Mouse (Mus musculus): ENCODE results near the gene Vmn1r43. TPM values are rescaled to one million over a fixed set of nuclear protein-coding genes. Genes with fewer than 3 reads are reported as not detected.

Gene Vmn1r43
- polyA plus RNA-seq, 1 experiment from 2014 or later: 0.01 TPM

DNA sequence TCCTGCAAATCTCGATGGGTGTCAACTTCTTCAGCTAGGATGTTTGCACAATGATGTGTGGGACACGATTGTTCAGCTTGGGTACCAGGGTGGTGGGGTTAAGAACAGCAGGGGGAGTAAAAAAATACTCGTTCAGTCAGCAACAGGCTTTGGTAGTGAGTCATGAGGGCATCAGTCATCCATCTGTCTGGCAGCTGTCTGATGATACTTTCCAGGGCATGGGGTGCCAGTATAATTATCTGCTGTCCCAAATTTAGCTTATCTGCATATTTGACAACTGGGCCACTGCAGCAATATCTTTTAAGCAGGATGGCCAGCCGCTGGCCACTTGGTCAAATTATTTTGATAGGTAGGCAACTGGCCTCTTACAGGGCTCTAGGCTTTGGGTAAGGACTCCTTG, 12.4 kb downstream of the Vmn1r43 start:
- Histone ChIP-seq H3K27me3 (replicated peaks; ENCODE audit: control insufficient read depth, insufficient read depth, low read length) (no peaks in the 10 kb centered on the region), H3K36me3 (ENCODE audit: control insufficient read depth, insufficient read depth) (no peaks in the 10 kb centered on the region), H3K9me3 (ENCODE audit: control insufficient read depth) (0 out of 2 replicates have a peak, but pooled peaks cover 7% of the 10 kb centered on the region), H3K4me1 (replicated peaks; ENCODE audit: control insufficient read depth, insufficient read depth, low read length) (no peaks in the 10 kb centered on the region), H3K4me3 (ENCODE audit: low read depth, low read length) (no peak overlapping the region), H3K9ac (ENCODE audit: low read depth, low read length) (no peak overlapping the region), H3K4me2 (replicated peaks; ENCODE audit: low read depth) (no peak overlapping the region), H3K27ac (ENCODE audit: low read depth, low read length) (no peak overlapping the region)
- 76% methylated on average over 4 of the region's 4 CpGs for WGBS
- no peak for TF ChIP-seq CTCF (IDR thresholded peaks at IDR 0.05; ENCODE audit: low read depth)
- no peak for ATAC-seq

DNA sequence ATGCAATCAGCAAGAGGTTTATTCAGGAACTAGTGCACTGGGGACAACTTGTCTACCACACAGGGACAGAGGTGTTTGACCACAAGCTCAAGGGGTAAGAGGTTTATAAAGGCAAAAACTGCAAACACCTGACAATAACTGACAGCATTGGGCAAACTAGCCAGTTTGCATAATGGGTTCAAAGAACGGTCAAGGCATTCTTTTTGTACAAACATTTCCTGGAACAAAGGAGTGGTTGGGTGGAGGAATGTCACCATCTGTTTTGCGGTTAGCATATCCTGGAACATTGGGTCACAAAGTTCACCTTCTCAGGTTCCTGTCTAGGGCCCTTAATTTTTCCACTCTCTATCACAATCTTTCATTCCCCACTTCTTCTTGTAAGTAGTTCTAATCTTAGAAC, 16.4 kb downstream of the Vmn1r43 start:
- H3K9ac ChIP-seq (ENCODE audit: low read depth, low read length): no peak overlapping the region
- peak; percentile 53 for ATAC-seq
- no peaks in the 10 kb centered on the region for H3K36me3 ChIP-seq (ENCODE audit: control insufficient read depth, insufficient read depth)
- no peaks in the 10 kb centered on the region for H3K27me3 ChIP-seq (replicated peaks; ENCODE audit: control insufficient read depth, insufficient read depth, low read length)
- no peak overlapping the region for H3K4me2 ChIP-seq (replicated peaks; ENCODE audit: low read depth)
- no peaks in the 10 kb centered on the region for H3K4me1 ChIP-seq (replicated peaks; ENCODE audit: control insufficient read depth, insufficient read depth, low read length)
- no peak overlapping the region for H3K27ac ChIP-seq (ENCODE audit: low read depth, low read length)
- 0 out of 2 replicates have a peak, but pooled peaks cover 3% of the 10 kb centered on the region for H3K9me3 ChIP-seq (ENCODE audit: control insufficient read depth)
- 59% methylated on average over 2 of the region's 2 CpGs for WGBS
- no peak overlapping the region for H3K4me3 ChIP-seq (ENCODE audit: low read depth, low read length)
- TF ChIP-seq CTCF (IDR thresholded peaks at IDR 0.05; ENCODE audit: low read depth): no peak

DNA sequence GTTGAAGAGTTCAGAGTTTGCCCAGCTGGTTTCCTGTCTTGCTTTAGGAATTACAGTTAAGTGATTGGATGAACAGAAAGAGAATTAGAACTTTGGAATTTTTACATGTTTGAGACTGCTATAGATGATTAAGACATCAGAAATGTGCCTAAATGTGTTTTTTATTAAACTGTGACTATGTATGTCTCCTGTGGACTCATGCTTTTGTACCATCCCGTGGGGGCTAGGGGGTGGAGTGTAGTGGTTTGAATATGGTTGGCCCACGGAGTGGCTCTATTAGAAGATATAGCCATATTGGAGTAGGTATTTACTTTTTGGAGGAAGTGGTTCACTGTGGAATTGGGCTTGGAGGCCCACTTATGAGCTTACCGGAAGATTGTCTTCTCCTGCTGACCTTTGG, 18.7 kb downstream of the Vmn1r43 start:
- no peak for TF ChIP-seq CTCF (IDR thresholded peaks at IDR 0.05; ENCODE audit: low read depth)
- 77% methylated on average over 3 of the region's 3 CpGs for WGBS
- Histone ChIP-seq H3K27me3 (replicated peaks; ENCODE audit: control insufficient read depth, insufficient read depth, low read length) (no peaks in the 10 kb centered on the region), H3K27ac (ENCODE audit: low read depth, low read length) (no peak overlapping the region), H3K4me1 (replicated peaks; ENCODE audit: control insufficient read depth, insufficient read depth, low read length) (no peaks in the 10 kb centered on the region), H3K4me3 (ENCODE audit: low read depth, low read length) (no peak overlapping the region), H3K36me3 (ENCODE audit: control insufficient read depth, insufficient read depth) (no peaks in the 10 kb centered on the region), H3K9me3 (ENCODE audit: control insufficient read depth) (no peaks in the 10 kb centered on the region), H3K4me2 (replicated peaks; ENCODE audit: low read depth) (no peak overlapping the region), H3K9ac (ENCODE audit: low read depth, low read length) (no peak overlapping the region)
- ATAC-seq: no peak

Other genes with a start within 250 kb of the Vmn1r43 start
- gene Txnrd3, start 232.4 kb downstream of the Vmn1r43 start, polyA plus RNA-seq (2015; fragmentation: Nextera tagmentation; extraction: Ambion mirVana): 6.6 and 7.3 TPM in 2 replicates
- not detected in 2 replicates for gene Vmn1r40, start 168.9 kb downstream of the Vmn1r43 start, polyA plus RNA-seq (2015; fragmentation: Nextera tagmentation; extraction: Ambion mirVana)
- not detected in 2 replicates for gene Vmn1r41, start 135.6 kb downstream of the Vmn1r43 start, polyA plus RNA-seq (2015; fragmentation: Nextera tagmentation; extraction: Ambion mirVana)
- gene Vmn1r42, start within 50 bp of the Vmn1r43 start, polyA plus RNA-seq (2015; fragmentation: Nextera tagmentation; extraction: Ambion mirVana): not detected in 2 replicates
- not detected in 2 replicates for gene Vmn1r44, start 7.2 kb upstream of the Vmn1r43 start, polyA plus RNA-seq (2015; fragmentation: Nextera tagmentation; extraction: Ambion mirVana)
- gene Vmn1r45, start 64.2 kb upstream of the Vmn1r43 start, polyA plus RNA-seq (2015; fragmentation: Nextera tagmentation; extraction: Ambion mirVana): not detected in 2 replicates
- gene Vmn1r46, start 92.9 kb upstream of the Vmn1r43 start, polyA plus RNA-seq (2015; fragmentation: Nextera tagmentation; extraction: Ambion mirVana): not detected in 2 replicates
- gene Vmn1r47, start 139.7 kb upstream of the Vmn1r43 start, polyA plus RNA-seq (2015; fragmentation: Nextera tagmentation; extraction: Ambion mirVana): not detected in 2 replicates
- not detected in 2 replicates for gene Vmn1r48, start 160.4 kb upstream of the Vmn1r43 start, polyA plus RNA-seq (2015; fragmentation: Nextera tagmentation; extraction: Ambion mirVana)
- gene Vmn1r49, start 202.1 kb upstream of the Vmn1r43 start, polyA plus RNA-seq (2015; fragmentation: Nextera tagmentation; extraction: Ambion mirVana): not detected in 2 replicates
- not detected in 2 replicates for gene Vmn1r50, start 225.0 kb upstream of the Vmn1r43 start, polyA plus RNA-seq (2015; fragmentation: Nextera tagmentation; extraction: Ambion mirVana)
- 0.04 and 0.05 TPM in 2 replicates for gene Vmn1r51, start 246.2 kb upstream of the Vmn1r43 start, polyA plus RNA-seq (2015; fragmentation: Nextera tagmentation; extraction: Ambion mirVana)